Mouse (Mus musculus) splenic B cell, adult 2 months (primary cell): ENCODE measurements around the gene 1700029P11Rik.
"Not testable (repeated sequence)": the region's sequence is repeated elsewhere in the genome, so short reads cannot be mapped to it uniquely, and the experiment has no call there.

Experiments used
- DNase-seq: peaks from one replicate; pipeline ENCODE4 v3.0.0-alpha.2; 2011; ENCODE audit warnings: low read depth, low spot score
- H3K27me3 ChIP-seq: 2 replicates; pipeline ENCODE4 v1.6.1; 2012; ENCODE audit warnings: mild to moderate bottlenecking, low read length, moderate library complexity, mixed read lengths; ENCODE audit not compliant: control insufficient read depth, poor library complexity, insufficient read depth, severe bottlenecking
- H3K36me3 ChIP-seq: 2 replicates; pipeline ENCODE4 v1.6.1; 2012; ENCODE audit warnings: mild to moderate bottlenecking, low read length, moderate library complexity, mixed read lengths; ENCODE audit not compliant: control insufficient read depth, poor library complexity, insufficient read depth, severe bottlenecking

Gene 1700029P11Rik

DNA sequence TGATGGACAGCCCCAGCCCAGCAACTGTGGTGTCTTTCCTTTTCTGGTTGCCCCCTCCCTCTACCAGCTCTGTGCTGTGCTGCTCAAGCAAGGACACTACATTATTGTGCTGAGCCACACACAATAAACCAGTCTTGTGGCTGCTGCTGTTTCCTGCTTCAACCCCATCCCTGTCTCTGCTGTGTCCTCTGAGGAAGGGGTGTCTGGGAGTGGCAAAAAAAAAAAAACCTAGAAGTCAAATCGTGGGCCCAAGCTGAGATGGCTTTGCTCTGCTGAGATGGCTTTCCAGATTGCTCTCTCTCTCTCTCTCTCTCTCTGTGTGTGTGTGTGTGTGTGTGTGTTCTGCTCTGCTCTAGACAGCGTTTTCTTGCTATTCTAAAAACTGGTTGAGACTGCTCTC lies 11.9 kb upstream of the 1700029P11Rik start:
- DNase-seq = no peak
- Histone ChIP-seq H3K36me3 (no peaks in the 10 kb centered on the region), H3K27me3 (no peaks in the 10 kb centered on the region)

- no peaks in the 10 kb centered on the region for H3K36me3 ChIP-seq
- no peak for DNase-seq
- H3K27me3 ChIP-seq = no peaks in the 10 kb centered on the region
These were observed 11.2 kb upstream of the 1700029P11Rik start for GRCm38 (mm10) chr15:81969173-81969572.

DNA sequence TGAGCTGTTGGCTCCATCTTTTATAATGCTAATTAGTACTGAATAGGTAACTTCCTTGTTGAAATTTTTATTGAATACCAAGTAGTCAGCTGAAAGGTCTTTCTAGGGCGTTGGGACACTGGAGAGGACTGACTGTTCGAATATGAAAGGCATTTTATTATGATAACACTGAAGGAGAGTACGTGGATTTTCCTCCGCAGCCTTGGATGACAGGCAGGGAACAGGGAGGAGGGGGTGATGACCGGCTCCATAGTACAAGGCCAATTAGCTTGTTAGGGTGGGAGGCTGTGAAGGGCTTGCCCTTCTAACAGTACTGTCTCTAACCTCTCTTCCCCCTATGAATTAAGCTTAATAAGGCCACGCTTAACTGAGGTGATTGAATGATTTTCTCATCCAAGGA lies 10.7 kb upstream of the 1700029P11Rik start:
- H3K27me3 ChIP-seq, DNase-seq, H3K36me3 ChIP-seq: not testable (repeated sequence)

DNA sequence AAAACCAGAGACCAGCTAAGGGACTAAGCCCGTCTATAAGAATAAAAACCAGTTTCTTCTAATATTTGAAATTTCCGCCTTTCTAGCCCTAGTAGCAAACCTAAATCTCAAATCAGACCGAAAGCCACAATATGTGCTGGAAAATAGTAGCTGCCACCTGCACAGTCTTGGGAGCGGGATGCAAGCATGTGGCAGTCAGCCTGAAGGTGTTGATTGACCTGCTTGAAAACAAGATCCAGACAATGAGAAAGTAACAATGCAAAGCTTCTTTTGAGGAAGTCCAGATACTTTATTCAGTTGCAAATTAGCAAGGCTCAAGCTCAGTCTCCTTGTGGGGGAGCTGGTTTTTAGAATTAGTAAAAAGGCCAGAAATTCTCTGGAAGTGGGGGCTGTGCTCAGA lies 9.8 kb upstream of the 1700029P11Rik start:
- H3K36me3 ChIP-seq, H3K27me3 ChIP-seq: not testable (repeated sequence)

GRCm38 (mm10) chr15:81975156-81975555 lies 5.2 kb upstream of the 1700029P11Rik start:
- DNase-seq, H3K36me3 ChIP-seq, H3K27me3 ChIP-seq: not testable (repeated sequence)

More for the DNA sequence above, 9.8 kb upstream of the 1700029P11Rik start:
- DNase-seq = not testable (repeated sequence)

- DNase-seq = no peak
- H3K36me3 ChIP-seq = no peaks in the 10 kb centered on the region
- no peaks in the 10 kb centered on the region for H3K27me3 ChIP-seq
These were observed 1.8 kb downstream of the 1700029P11Rik start for GRCm38 (mm10) chr15:81982173-81982572.

GRCm38 (mm10) chr15:81985267-81986161 lies 5.2 kb downstream of the 1700029P11Rik start:
- DNase-seq = no peak
- H3K36me3 ChIP-seq = no peaks in the 10 kb centered on the region

GRCm38 (mm10) chr15:81987646-81988045 lies 7.3 kb downstream of the 1700029P11Rik start, which contains the start of gene Xrcc6:
TSS of gene Xrcc6 (plus strand) at chr15:81987835.
- Histone ChIP-seq H3K36me3 (no peaks in the 10 kb centered on the region), H3K27me3 (no peaks in the 10 kb centered on the region)
- no peak for DNase-seq

More at GRCm38 (mm10) chr15:81985267-81986161, 5.2 kb downstream of the 1700029P11Rik start:
- no peaks in the 10 kb centered on the region for H3K27me3 ChIP-seq

DNA sequence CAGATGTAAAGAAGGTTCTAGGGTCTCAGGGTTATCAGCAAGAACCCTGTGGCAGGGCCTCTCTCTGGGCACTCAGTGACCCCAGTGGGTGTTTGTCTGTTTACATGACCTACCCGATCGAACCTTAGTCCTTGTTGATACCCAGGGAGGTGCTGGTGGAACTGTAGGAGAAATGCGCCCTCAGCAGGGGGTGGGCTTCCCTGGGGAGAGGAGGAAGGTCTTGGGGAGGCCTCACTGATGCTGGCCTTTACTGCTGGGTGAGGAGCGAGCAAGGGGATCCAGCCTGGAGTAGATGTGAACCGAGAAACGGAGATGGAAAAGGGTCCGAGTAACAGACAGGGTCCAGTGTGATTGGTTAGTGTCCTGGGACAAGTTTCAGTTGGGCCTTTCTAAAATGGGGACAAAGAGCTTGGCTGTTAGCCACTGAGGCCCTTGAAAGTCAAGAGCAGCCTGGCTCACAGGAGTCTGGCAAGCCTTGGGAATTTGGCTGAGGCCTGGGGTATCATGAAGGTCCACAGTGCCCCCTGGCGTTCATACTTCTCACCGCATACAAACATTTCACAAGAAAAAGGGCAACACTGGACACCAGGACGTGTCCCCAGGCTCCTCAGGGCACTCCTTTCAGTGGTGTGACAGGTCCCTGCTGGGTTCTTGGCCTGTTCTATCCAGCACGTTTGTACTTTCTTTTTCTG lies 9.2 kb downstream of the 1700029P11Rik start:
- H3K27me3 ChIP-seq = no peaks in the 10 kb centered on the region
- H3K36me3 ChIP-seq = peaks cover 2% of the 10 kb centered on the region
- DNase-seq = peak; percentile 86

GRCm38 (mm10) chr15:81990549-81990948 lies 10.2 kb downstream of the 1700029P11Rik start:
- Histone ChIP-seq H3K27me3 (no peaks in the 10 kb centered on the region), H3K36me3 (peaks cover 2% of the 10 kb centered on the region)
- no peak for DNase-seq

- Histone ChIP-seq H3K36me3 (peaks cover 7% of the 10 kb centered on the region), H3K27me3 (no peaks in the 10 kb centered on the region)
- DNase-seq = no peak
These were observed 13.7 kb downstream of the 1700029P11Rik start for GRCm38 (mm10) chr15:81993992-81994391.

- DNase-seq = no peak
- H3K27me3 ChIP-seq = no peaks in the 10 kb centered on the region
- peaks cover 8% of the 10 kb centered on the region; the same call in 1 of the 2 replicates for H3K36me3 ChIP-seq
These were observed 23.9 kb downstream of the 1700029P11Rik start for GRCm38 (mm10) chr15:82004257-82004656.

GRCm38 (mm10) chr15:82011947-82012346 lies 31.6 kb downstream of the 1700029P11Rik start:
- no peak for DNase-seq
- Histone ChIP-seq H3K36me3 (no peaks in the 10 kb centered on the region), H3K27me3 (no peaks in the 10 kb centered on the region)

DNA sequence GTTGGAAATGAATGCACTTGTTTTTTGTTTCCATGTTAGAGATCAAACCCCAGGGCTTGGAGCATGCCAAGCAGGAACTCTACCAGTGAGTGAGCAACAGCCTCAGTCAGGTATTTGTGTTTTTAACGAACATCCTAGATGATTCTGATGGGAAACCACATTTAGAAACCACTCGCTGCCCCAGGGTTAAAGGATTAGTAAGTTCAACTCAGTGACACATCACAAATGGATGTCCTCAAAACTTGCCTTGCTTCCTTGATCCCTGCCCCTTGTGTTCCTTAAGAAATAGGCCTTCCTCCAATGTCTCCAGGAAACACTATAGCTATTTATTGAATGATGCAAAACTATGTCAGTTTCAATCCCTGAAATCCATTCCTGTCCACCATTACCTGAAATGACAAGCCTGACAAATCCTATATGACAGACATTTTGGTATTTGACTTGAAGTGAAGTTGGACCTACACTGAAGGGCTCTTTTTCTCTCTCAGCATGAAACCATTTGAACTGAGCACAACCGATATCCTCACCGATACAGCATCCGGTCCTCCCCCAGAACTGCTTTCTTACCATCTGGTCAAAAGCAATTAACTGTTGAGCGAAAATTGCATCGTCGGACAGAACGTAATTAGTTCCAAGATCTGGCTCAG lies 34.5 kb downstream of the 1700029P11Rik start:
- Histone ChIP-seq H3K36me3 (no peaks in the 10 kb centered on the region), H3K27me3 (no peaks in the 10 kb centered on the region)
- peak; percentile 26 for DNase-seq
